Mouse (Mus musculus) heart, postnatal 0 days (tissue): ENCODE data around the gene Olfr150.

Experiments
- CTCF ChIP-seq: IDR thresholded peaks from 2 replicates; pipeline ENCODE4 v1.5.1; 2016; ENCODE audit warnings: antibody characterized with exemption, control low read depth, low read depth
- EP300 ChIP-seq: IDR thresholded peaks from 2 replicates; pipeline ENCODE4 v1.6.1; 2016; ENCODE audit warnings: antibody characterized with exemption, low read depth

GRCm38 (mm10) chr9:39746428-39746827, 15.7 kb downstream of the Olfr150 start:
- TF ChIP-seq CTCF (no peak), EP300 (no peak)
